Mouse (Mus musculus) right cerebral cortex, adult 18-20 months (tissue): ENCODE data around the gene Rhot1.
A peak's percentile ranks its signal among the peaks of the same experiment; 100 is the strongest.
"Not testable (repeated sequence)": the region's sequence is repeated elsewhere in the genome, so short reads cannot be mapped to it uniquely, and the experiment has no call there.

ENCODE experiments used
- DNase-seq: peaks from one replicate; pipeline ENCODE4 v3.0.0; 2022; ENCODE audit warnings: mixed read lengths

The Rhot1 gene

GRCm38 (mm10) chr11:80196351-80196750 is 12.5 kb upstream of the Rhot1 start:
- no peak for DNase-seq

- DNase-seq = no peak
Observed at GRCm38 (mm10) chr11:80199316-80199715, 9.5 kb upstream of the Rhot1 start.

GRCm38 (mm10) chr11:80199773-80200172 is 9.0 kb upstream of the Rhot1 start:
- DNase-seq = no peak

GRCm38 (mm10) chr11:80200326-80200725 is 8.5 kb upstream of the Rhot1 start:
- no peak for DNase-seq

GRCm38 (mm10) chr11:80202296-80202695 is 6.5 kb upstream of the Rhot1 start:
- DNase-seq = no peak

GRCm38 (mm10) chr11:80204037-80204436 is 4.8 kb upstream of the Rhot1 start:
- no peak for DNase-seq

GRCm38 (mm10) chr11:80204941-80205340 is 3.9 kb upstream of the Rhot1 start:
- no peak for DNase-seq

GRCm38 (mm10) chr11:80208465-80208859 is 357 bp upstream of the Rhot1 start:
- DNase-seq = no peak

- DNase-seq = no peak
Observed at GRCm38 (mm10) chr11:80210321-80210720, 1.5 kb downstream of the Rhot1 start.

GRCm38 (mm10) chr11:80212282-80212681 is 3.5 kb downstream of the Rhot1 start:
- DNase-seq = no peak

- DNase-seq = no peak
Observed at GRCm38 (mm10) chr11:80215291-80215690, 6.5 kb downstream of the Rhot1 start.

GRCm38 (mm10) chr11:80218657-80219293 is 10.0 kb downstream of the Rhot1 start:
- no peak for DNase-seq

- DNase-seq = not testable (repeated sequence)
Observed at GRCm38 (mm10) chr11:80230066-80230465, 21.2 kb downstream of the Rhot1 start.

- DNase-seq = no peak
Observed at GRCm38 (mm10) chr11:80237278-80237677, 28.5 kb downstream of the Rhot1 start.

GRCm38 (mm10) chr11:80238306-80238705 is 29.5 kb downstream of the Rhot1 start:
- DNase-seq = no peak

- DNase-seq = no peak
Observed at GRCm38 (mm10) chr11:80247026-80247425, 38.2 kb downstream of the Rhot1 start.

- DNase-seq = no peak
Observed at GRCm38 (mm10) chr11:80248531-80248930, 39.7 kb downstream of the Rhot1 start.

GRCm38 (mm10) chr11:80264137-80264536 is 55.3 kb downstream of the Rhot1 start:
- no peak for DNase-seq

- no peak for DNase-seq
Observed at GRCm38 (mm10) chr11:80271096-80271495, 62.3 kb downstream of the Rhot1 start.

GRCm38 (mm10) chr11:80275011-80275410 is 66.2 kb downstream of the Rhot1 start:
- no peak for DNase-seq

GRCm38 (mm10) chr11:80278054-80278453 is 69.2 kb downstream of the Rhot1 start:
- DNase-seq = peak; percentile 40

GRCm38 (mm10) chr11:80283786-80284185 is 75.0 kb downstream of the Rhot1 start:
- no peak for DNase-seq

GRCm38 (mm10) chr11:80284641-80285040 is 75.8 kb downstream of the Rhot1 start:
- DNase-seq = no peak

- peak; percentile 60 for DNase-seq
Observed at GRCm38 (mm10) chr11:80287150-80287549, 78.3 kb downstream of the Rhot1 start.
